Mouse (Mus musculus): ENCODE data around the gene Mast1. TPM values are rescaled to one million over a fixed set of nuclear protein-coding genes. Genes with fewer than 3 reads are reported as not detected.
"Not testable (repeated sequence)": the region's sequence is repeated elsewhere in the genome, so short reads cannot be mapped to it uniquely, and the experiment has no call there.

Mast1 gene
- total and polyA plus RNA-seq, 3 experiments: 0.21 to 0.34 TPM; not detected in 1

DNA sequence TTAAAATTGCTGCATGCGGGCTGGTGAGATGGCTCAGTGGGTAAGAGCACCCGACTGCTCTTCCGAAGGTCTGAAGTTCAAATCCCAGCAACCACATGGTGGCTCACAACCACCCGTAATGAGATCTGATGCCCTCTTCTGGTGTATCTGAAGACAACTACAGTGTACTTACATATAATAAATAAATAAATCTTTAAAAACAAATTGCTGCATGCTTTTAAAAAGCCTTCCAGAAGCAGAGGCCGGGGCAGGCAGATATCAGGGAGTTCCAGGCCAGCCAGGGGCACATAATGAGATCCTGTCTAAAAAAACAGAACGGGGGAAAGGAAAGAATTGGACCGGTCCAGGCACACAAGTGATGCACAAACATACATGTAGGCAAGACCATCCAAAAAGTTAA lies 29.2 kb downstream of the Mast1 start:
- DNase-seq (ENCODE audit: extremely low read depth); H3K9me3 ChIP-seq (replicated peaks; ENCODE audit: low read length); in situ Hi-C loops (cut with MboI; ENCODE audit: low pct_ligation_motif_present, low pct_unique_long_range_greater_than_20kb, low sequenced_read_pairs); H3K79me2 ChIP-seq (replicated peaks; ENCODE audit: control insufficient read depth, extremely low read depth, insufficient read depth, poor library complexity, severe bottlenecking); dilution Hi-C loops (cut with MboI; ENCODE audit: extremely low pct_ligation_motif_present, extremely low pct_unique_long_range_greater_than_20kb, low sequenced_read_pairs); H3K27ac ChIP-seq (ENCODE audit: insufficient read depth, low read depth): not testable (repeated sequence)
- Histone ChIP-seq H3K9ac (ENCODE audit: insufficient read depth, low read depth) (peak overlapping the region; percentile 25; the same call in 1 of the 2 replicates), H3K36me3 (replicated peaks in 1 of 2; ENCODE audit: control insufficient read depth in 1 of 2, insufficient read depth in 1 of 2, low read length in 1 of 2) (peaks cover 9 to 35% of the 10 kb centered on the region in 2 experiments), H3K27me3 (replicated peaks) (peaks cover 10% of the 10 kb centered on the region), H3K4me2 (ENCODE audit: insufficient read depth, low read depth, poor library complexity, severe bottlenecking) (peak overlapping the region; percentile 79), H3K4me3 (replicated peaks in 1 of 3; ENCODE audit: low read depth in 2 of 3, low read length in 2 of 3, poor library complexity in 1 of 3) (peak overlapping the region; percentile 34 to 64 (median 56)), H3K4me1 (ENCODE audit: control insufficient read depth in 1 of 2, insufficient read depth in 2 of 2) (peaks cover 8 to 19% of the 10 kb centered on the region in 2 experiments)
- TF ChIP-seq HCFC1 (IDR thresholded peaks at IDR 0.05; ENCODE audit: low read depth, low read length) (0 out of 2 replicates have a peak, but pooled peaks have one; percentile 2), CTCF (conservative IDR thresholded peaks at IDR 0.05 in 1 of 2, IDR thresholded peaks at IDR 0.05 in 1 of 2; ENCODE audit: low read depth in 2 of 2, low read length in 2 of 2) (peak in 1 of 2 experiments; percentile 42; a peak in 2 of 4 replicates)

DNA sequence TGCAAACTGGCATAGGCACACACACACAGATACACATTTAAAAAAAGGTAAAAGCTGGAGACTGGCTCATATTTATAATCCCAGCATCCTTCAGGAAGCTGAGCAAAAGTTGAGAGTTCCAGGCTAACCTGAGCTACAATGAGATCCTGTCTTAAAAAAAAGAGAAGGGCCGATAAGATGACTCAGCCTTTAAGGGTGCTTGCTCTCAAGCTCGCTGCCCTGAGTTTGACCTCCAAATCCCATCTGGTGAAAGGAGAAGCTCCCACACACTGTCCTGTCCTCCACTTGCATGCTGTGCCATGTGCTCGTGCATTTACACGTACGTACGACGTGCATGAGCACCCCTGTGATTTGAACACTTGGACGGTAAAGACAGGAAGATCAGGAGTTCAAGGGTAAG lies 29.7 kb downstream of the Mast1 start:
- in situ Hi-C loops (cut with MboI; ENCODE audit: low pct_ligation_motif_present, low pct_unique_long_range_greater_than_20kb, low sequenced_read_pairs) (no loop called here), dilution Hi-C loops (cut with MboI; ENCODE audit: extremely low pct_ligation_motif_present, extremely low pct_unique_long_range_greater_than_20kb, low sequenced_read_pairs) (no loop called here)
- no peak overlapping the region for H3K9ac ChIP-seq (ENCODE audit: insufficient read depth, low read depth)
- no peaks in the 10 kb centered on the region for H3K79me2 ChIP-seq (replicated peaks; ENCODE audit: control insufficient read depth, extremely low read depth, insufficient read depth, poor library complexity, severe bottlenecking)
- DNase-seq (ENCODE audit: extremely low read depth): no peak
- H3K36me3 ChIP-seq (replicated peaks in 1 of 2; ENCODE audit: control insufficient read depth in 1 of 2, insufficient read depth in 1 of 2, low read length in 1 of 2): peaks cover 7 to 30% of the 10 kb centered on the region in 2 experiments
- no peak overlapping the region for H3K4me2 ChIP-seq (ENCODE audit: insufficient read depth, low read depth, poor library complexity, severe bottlenecking)
- no peak for TF ChIP-seq JUND (conservative IDR thresholded peaks at IDR 0.05; ENCODE audit: low read depth, low read length)
- H3K27ac ChIP-seq (ENCODE audit: insufficient read depth, low read depth): no peak overlapping the region
- H3K27me3 ChIP-seq (replicated peaks): peaks cover 10% of the 10 kb centered on the region
- peaks cover 4% of the 10 kb centered on the region for H3K9me3 ChIP-seq (replicated peaks; ENCODE audit: low read length)
- H3K4me3 ChIP-seq (replicated peaks in 1 of 3; ENCODE audit: low read depth in 2 of 3, low read length in 2 of 3, poor library complexity in 1 of 3): no peak overlapping the region
- H3K4me1 ChIP-seq (ENCODE audit: control insufficient read depth in 1 of 2, insufficient read depth in 2 of 2): peaks cover 8 to 21% of the 10 kb centered on the region in 2 experiments

DNA sequence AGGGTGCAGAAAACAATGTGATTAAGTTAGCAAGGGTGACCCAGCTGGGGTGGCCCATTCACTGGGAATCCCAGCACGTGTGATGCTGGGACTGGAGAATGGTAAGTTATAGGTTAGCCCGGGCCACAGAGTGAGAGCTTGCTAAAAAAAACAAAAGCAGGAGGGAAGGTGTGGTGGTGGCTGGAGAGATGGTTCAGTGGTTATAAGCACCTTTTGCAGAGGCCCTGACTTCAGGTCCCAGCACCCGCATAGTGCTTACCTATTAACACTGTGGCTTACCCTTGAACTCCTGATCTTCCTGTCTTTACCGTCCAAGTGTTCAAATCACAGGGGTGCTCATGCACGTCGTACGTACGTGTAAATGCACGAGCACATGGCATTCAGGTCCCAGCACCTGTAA lies 30.1 kb downstream of the Mast1 start:
- dilution Hi-C loops (cut with MboI; ENCODE audit: extremely low pct_ligation_motif_present, extremely low pct_unique_long_range_greater_than_20kb, low sequenced_read_pairs) (no loop called here), in situ Hi-C loops (cut with MboI; ENCODE audit: low pct_ligation_motif_present, low pct_unique_long_range_greater_than_20kb, low sequenced_read_pairs) (no loop called here)
- Histone ChIP-seq H3K4me2 (ENCODE audit: insufficient read depth, low read depth, poor library complexity, severe bottlenecking) (no peak overlapping the region), H3K4me3 (replicated peaks in 1 of 3; ENCODE audit: low read depth in 2 of 3, low read length in 2 of 3, poor library complexity in 1 of 3) (no peak overlapping the region), H3K36me3 (replicated peaks in 1 of 2; ENCODE audit: control insufficient read depth in 1 of 2, insufficient read depth in 1 of 2, low read length in 1 of 2) (peaks cover 7 to 25% of the 10 kb centered on the region in 2 experiments), H3K4me1 (ENCODE audit: control insufficient read depth in 1 of 2, insufficient read depth in 2 of 2) (peaks cover 8 to 25% of the 10 kb centered on the region in 2 experiments), H3K27me3 (replicated peaks) (peaks cover 14% of the 10 kb centered on the region), H3K9ac (ENCODE audit: insufficient read depth, low read depth) (no peak overlapping the region), H3K9me3 (replicated peaks; ENCODE audit: low read length) (no peaks in the 10 kb centered on the region), H3K27ac (ENCODE audit: insufficient read depth, low read depth) (no peak overlapping the region), H3K79me2 (replicated peaks; ENCODE audit: control insufficient read depth, extremely low read depth, insufficient read depth, poor library complexity, severe bottlenecking) (no peaks in the 10 kb centered on the region)
- no peak for TF ChIP-seq ETS1 (conservative IDR thresholded peaks at IDR 0.05; ENCODE audit: low read depth, low read length)
- TF ChIP-seq TCF12 (IDR thresholded peaks at IDR 0.05; ENCODE audit: low read depth, low read length): no peak
- no peak for TF ChIP-seq MXI1 (IDR thresholded peaks at IDR 0.05; ENCODE audit: low read depth, low read length)
- no peak for TF ChIP-seq SMC3 (IDR thresholded peaks at IDR 0.05; ENCODE audit: low read depth, low read length)
- no peak for TF ChIP-seq HCFC1 (IDR thresholded peaks at IDR 0.05; ENCODE audit: low read depth, low read length)
- TF ChIP-seq MEF2A (IDR thresholded peaks at IDR 0.05; ENCODE audit: borderline replicate concordance, low read depth, low read length): no peak
- no peak for TF ChIP-seq POLR2AphosphoS2 (IDR thresholded peaks at IDR 0.05; ENCODE audit: low read depth, low read length)
- TF ChIP-seq TBP (conservative IDR thresholded peaks at IDR 0.05; ENCODE audit: low read depth, low read length): no peak
- TF ChIP-seq SIN3A (IDR thresholded peaks at IDR 0.05; ENCODE audit: low read length): no peak
- no peak for TF ChIP-seq RCOR1 (conservative IDR thresholded peaks at IDR 0.05; ENCODE audit: low read depth, low read length)
- TF ChIP-seq ZC3H11A (IDR thresholded peaks at IDR 0.05; ENCODE audit: low read depth, low read length): no peak
- TF ChIP-seq ZMIZ1 (IDR thresholded peaks at IDR 0.05; ENCODE audit: low read depth, low read length): no peak
- TF ChIP-seq JUN (IDR thresholded peaks at IDR 0.05; ENCODE audit: insufficient read depth, low read depth, low read length): no peak
- TF ChIP-seq CHD1 (IDR thresholded peaks at IDR 0.05; ENCODE audit: low read depth, low read length): no peak
- no peak for TF ChIP-seq BHLHE40 (IDR thresholded peaks at IDR 0.05; ENCODE audit: low read depth, low read length)
- no peak for TF ChIP-seq MAX (IDR thresholded peaks at IDR 0.05; ENCODE audit: low read length)
- TF ChIP-seq RAD21 (IDR thresholded peaks at IDR 0.05; ENCODE audit: low read depth, low read length): no peak
- no peak for DNase-seq (ENCODE audit: extremely low read depth)

All from CH12.LX (cell line).